Mouse (Mus musculus): Measurements from ENCODE around the gene Cdkl5. TPM values are rescaled to one million over a fixed set of nuclear protein-coding genes. Genes with fewer than 3 reads are reported as not detected.

The Cdkl5 gene
- polyA plus RNA-seq, 1 experiment from 2014 or later: 3.4 TPM

- no peaks in the 10 kb centered on the region for H3K36me3 ChIP-seq (ENCODE audit: control insufficient read depth, insufficient read depth, low read length)
- no peak overlapping the region for H3K9ac ChIP-seq (ENCODE audit: low read depth, low read length)
- no peak overlapping the region for H3K4me3 ChIP-seq (ENCODE audit: low read depth, low read length)
- ATAC-seq (replicated peaks; ENCODE audit: insufficient number of reproducible peaks, low FRiP score, low TSS enrichment): no peak
- no peak overlapping the region for H3K27ac ChIP-seq (ENCODE audit: low read depth, low read length)
- H3K4me1 ChIP-seq (ENCODE audit: control insufficient read depth, insufficient read depth, low read length): no peaks in the 10 kb centered on the region
- 66% methylated on average over 1 of the region's 1 CpGs for WGBS (ENCODE audit: insufficient replicate concordance)
- H3K4me2 ChIP-seq: no peak overlapping the region
- H3K27me3 ChIP-seq (ENCODE audit: control insufficient read depth, insufficient read depth, low read length): no peaks in the 10 kb centered on the region
- no peaks in the 10 kb centered on the region for H3K9me3 ChIP-seq (replicated peaks; ENCODE audit: control insufficient read depth, low read length)
Measured at GRCm38 (mm10) chrX:160745399-160745798, 249.1 kb downstream of the Cdkl5 start.

DNA sequence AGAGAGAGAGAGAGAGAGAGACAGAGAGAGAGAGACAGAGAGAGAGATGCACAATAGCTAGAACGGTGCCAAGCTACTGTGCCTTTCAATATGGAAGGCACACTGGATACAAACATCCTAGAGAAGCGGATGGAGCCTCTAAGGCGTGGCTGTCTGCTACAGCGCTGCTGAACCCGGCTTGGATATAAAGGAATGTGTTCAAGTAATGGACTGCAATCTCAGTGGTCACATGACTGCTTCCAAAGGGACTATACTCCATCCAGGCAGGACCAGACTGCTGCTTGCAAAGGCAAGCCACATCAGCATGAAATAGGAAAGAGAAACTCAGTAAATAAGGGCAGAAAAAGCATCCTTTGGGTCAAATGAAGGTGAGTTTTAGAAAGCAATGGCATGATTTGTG, 258.9 kb downstream of the Cdkl5 start, which contains the start of gene Ppef1:
TSS of gene Ppef1 (minus strand) at position 116 of the 400 bp plus-strand sequence.
- no peak within 1 kb of the TSS for H3K4me3 ChIP-seq (ENCODE audit: low read depth, low read length)
- no peaks in the 10 kb centered on the region for H3K9me3 ChIP-seq (replicated peaks; ENCODE audit: control insufficient read depth, low read length)
- no peak within 1 kb of the TSS for H3K9ac ChIP-seq (ENCODE audit: low read depth, low read length)
- no peaks in the 10 kb centered on the region for H3K36me3 ChIP-seq (ENCODE audit: control insufficient read depth, insufficient read depth, low read length)
- H3K4me1 ChIP-seq (ENCODE audit: control insufficient read depth, insufficient read depth, low read length): no peaks in the 10 kb centered on the region
- no peak for ATAC-seq (replicated peaks; ENCODE audit: insufficient number of reproducible peaks, low FRiP score, low TSS enrichment)
- H3K27me3 ChIP-seq (ENCODE audit: control insufficient read depth, insufficient read depth, low read length): no peaks in the 10 kb centered on the region; the same call in 1 of the 2 replicates
- H3K27ac ChIP-seq (ENCODE audit: low read depth, low read length): no peak within 1 kb of the TSS
- WGBS (ENCODE audit: insufficient replicate concordance): 72% methylated on average over 5 of the region's 5 CpGs
- no peak within 1 kb of the TSS for H3K4me2 ChIP-seq

Other genes starting within 250 kb of the Cdkl5 start
- not detected in 2 replicates for gene Rs1, start 226.7 kb downstream of the Cdkl5 start, polyA plus RNA-seq (2014; fragmentation: Nextera tagmentation; extraction: Ambion mirVana)
- gene Gja6, start 87.7 kb downstream of the Cdkl5 start, polyA plus RNA-seq (2014; fragmentation: Nextera tagmentation; extraction: Ambion mirVana): 0.23 TPM in 1 of 2 replicates, not detected in the other
- 2.7 and 6.6 TPM in 2 replicates for gene Scml2, start 122.5 kb upstream of the Cdkl5 start, polyA plus RNA-seq (2014; fragmentation: Nextera tagmentation; extraction: Ambion mirVana)

All from heart, embryonic 11.5 days (tissue).